Mouse (Mus musculus): ENCODE results near the gene Olfr20.
"Not testable (repeated sequence)": the region's sequence is repeated elsewhere in the genome, so short reads cannot be mapped to it uniquely, and the experiment has no call there.

The Olfr20 gene

GRCm38 (mm10) chr11:73350483-73350882, at the start of gene Olfr20:
Gene Olfr20, plus strand, starts transcription at chr11:73350783.
- in situ Hi-C loops (cut with MboI): no loop called here

- in situ Hi-C loops (cut with MboI): no loop called here
Measured at GRCm38 (mm10) chr11:73303123-73303522, 47.5 kb upstream of the Olfr20 start.

DNA sequence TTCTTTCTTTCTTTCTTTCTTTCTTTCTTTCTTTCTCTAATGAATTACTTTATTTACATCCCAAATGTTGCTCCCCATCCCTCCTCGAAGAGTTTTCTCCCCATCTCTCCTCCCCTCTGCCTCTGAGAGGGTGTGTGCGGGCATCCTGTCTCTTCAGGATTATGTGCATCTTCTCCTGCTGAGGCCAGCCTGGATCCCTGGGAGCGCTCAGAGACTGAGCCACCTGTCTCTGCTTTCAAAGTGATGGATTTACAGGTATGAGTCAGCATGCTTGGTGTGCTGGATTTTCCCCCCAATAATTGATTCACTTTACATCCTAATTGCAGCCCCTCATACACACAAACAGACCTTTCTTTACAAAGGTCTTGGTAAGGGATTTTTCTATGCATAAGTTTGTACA, 34.6 kb upstream of the Olfr20 start:
- in situ Hi-C loops (cut with MboI): no loop called here

GRCm38 (mm10) chr11:73318581-73318980, 32.0 kb upstream of the Olfr20 start:
- in situ Hi-C loops (cut with MboI): not testable (repeated sequence)

GRCm38 (mm10) chr11:73321064-73321463, 29.5 kb upstream of the Olfr20 start:
- in situ Hi-C loops (cut with MboI): not testable (repeated sequence)

GRCm38 (mm10) chr11:73323906-73324830, 26.4 kb upstream of the Olfr20 start:
- in situ Hi-C loops (cut with MboI): no loop called here

GRCm38 (mm10) chr11:73326485-73326886, 24.1 kb upstream of the Olfr20 start:
- in situ Hi-C loops (cut with MboI): no loop called here

DNA sequence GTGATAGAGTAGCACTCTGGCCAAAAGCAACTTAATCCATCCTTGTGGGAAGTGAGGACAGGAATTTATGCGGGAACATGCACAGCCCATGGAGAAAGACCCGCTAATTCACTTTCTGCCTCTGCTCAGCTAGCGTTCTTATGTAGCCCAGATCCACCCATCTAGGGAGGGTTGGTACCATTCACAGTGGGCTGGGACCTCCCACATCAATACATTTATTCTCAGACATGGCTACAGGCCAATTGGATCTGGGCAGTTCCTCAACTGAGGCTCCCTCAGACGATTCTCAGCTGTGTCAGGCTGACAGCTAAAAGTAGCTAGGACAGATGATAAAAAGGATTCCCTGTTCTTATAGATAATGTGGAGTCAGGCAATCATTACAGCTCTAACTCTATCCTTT, 23.2 kb upstream of the Olfr20 start:
- in situ Hi-C loops (cut with MboI): no loop called here

- in situ Hi-C loops (cut with MboI): no loop called here
Measured at GRCm38 (mm10) chr11:73329442-73329841, 21.1 kb upstream of the Olfr20 start, which contains the start of the genes Aspa, Gm49340 and Spata22. Gene Aspa, minus strand, starts transcription at chr11:73329596. Gene Gm49340, plus strand, starts transcription at chr11:73329741. Gene Spata22, plus strand, starts transcription at chr11:73329741.

DNA sequence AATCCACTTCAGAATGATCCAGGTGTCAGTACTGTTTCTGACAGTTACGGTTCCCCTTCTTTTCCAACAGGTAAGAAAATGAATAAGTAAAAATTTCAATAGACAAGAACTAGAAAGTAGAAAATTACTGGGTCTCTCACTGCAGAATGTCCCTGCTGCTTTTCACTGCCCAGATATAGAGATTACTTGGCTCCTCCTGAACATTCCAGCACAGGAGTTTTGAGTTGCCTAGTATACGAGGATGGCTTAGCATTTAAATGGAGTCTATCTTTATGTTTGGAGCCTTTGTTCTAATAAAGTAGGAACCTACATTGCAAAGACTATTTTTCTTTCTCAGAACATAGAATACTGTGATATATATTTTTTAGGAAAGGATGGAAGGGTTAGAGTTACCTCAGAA, 17.2 kb upstream of the Olfr20 start:
- in situ Hi-C loops (cut with MboI): no loop called here

DNA sequence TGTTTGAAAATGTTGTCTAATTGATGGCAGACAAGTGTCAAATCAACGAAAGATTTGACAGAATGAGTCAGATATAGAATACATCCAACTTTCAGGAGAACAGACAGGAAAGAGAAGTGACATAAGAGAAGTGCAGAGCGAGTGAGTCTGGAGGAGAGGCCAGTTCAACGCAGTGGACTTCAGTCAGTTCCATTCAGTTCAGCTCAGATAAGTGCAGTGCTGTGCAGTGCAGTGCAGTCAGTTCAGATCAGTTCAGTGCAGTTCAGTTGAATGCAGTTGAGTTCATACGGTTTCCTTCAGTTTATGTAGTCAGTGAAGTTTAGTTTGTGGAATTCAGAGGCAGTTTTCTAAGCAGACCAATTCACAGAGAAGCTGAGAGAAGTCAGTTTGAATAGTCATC, 13.7 kb upstream of the Olfr20 start:
- in situ Hi-C loops (cut with MboI): no loop called here

GRCm38 (mm10) chr11:73370946-73371345, 20.4 kb downstream of the Olfr20 start, which contains the start of gene Olfr376:
Gene Olfr376, plus strand, starts transcription at chr11:73371246.
- in situ Hi-C loops (cut with MboI): no loop called here

GRCm38 (mm10) chr11:73395374-73395773, 44.8 kb downstream of the Olfr20 start:
- in situ Hi-C loops (cut with MboI): no loop called here

GRCm38 (mm10) chr11:73399514-73399913, 48.9 kb downstream of the Olfr20 start, which contains the start of gene Olfr1:
Gene Olfr1, minus strand, starts transcription at chr11:73399614.
- in situ Hi-C loops (cut with MboI): no loop called here
